Mouse (Mus musculus): ENCODE data around the gene Hoxa6.

DNA sequence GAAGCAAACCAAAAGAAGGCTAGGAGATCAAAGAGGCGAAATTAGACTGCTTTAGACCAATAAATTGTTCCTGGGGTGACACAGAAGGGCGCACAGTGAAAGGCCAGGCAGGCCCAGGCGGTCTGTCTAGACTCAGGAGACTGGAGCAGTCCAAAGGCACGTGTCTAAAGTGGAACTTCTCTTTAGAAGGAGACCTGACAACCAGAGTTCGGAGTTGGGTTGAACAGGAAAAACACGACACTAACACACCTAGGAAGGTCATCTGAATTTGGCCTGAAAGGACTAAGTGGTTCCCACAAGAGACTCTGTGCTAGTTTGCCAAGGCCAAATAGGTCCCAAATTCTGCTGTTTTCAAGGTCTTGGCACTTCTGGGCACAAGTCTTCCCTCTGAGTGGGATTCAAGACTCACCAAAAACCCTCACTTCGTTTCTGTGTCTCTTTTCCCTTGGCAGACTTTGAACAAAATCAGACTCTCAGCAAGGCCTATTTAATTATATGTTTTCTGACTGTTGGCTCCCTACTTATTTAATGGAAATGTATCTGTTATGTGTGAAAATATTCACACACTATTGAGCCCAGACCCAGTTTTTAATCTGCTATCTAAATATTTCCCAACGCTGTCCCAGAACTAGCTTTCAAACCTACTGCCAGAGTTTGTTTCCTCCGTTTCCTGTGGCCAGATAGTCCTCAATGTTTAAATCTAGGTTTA lies 10.9 kb upstream of the Hoxa6 start:
- TF ChIP-seq CTCF (conservative IDR thresholded peaks at IDR 0.05; ENCODE audit: low read length) (no peak), POU5F1 (IDR thresholded peaks at IDR 0.05; ENCODE audit: borderline replicate concordance, low read length) (no peak)
